Mouse (Mus musculus) heart, embryonic 10.5 days (tissue): Measurements from ENCODE around the gene Cope. TPM values are rescaled to one million over a fixed set of nuclear protein-coding genes. Genes with fewer than 3 reads are reported as not detected.
A peak's percentile ranks its signal among the peaks of the same experiment; 100 is the strongest.

Source experiments
- DNase-seq: peaks from one replicate; pipeline ENCODE4 v3.0.0-alpha.2; 2017; ENCODE audit warnings: low spot score
- H3K27ac ChIP-seq: fragments of 300-500 bp; sonication (generic); 2 replicates; pipeline ENCODE4 v1.5.1; 2016; ENCODE audit warnings: mild to moderate bottlenecking
- H3K27me3 ChIP-seq: fragments of 300-500 bp; sonication (generic); 2 replicates; pipeline ENCODE4 v1.6.1; 2016; ENCODE audit warnings: mild to moderate bottlenecking; ENCODE audit not compliant: poor library complexity, insufficient read depth, severe bottlenecking
- H3K36me3 ChIP-seq: fragments of 300-500 bp; sonication (generic); 2 replicates; pipeline ENCODE4 v1.6.1; 2016; ENCODE audit warnings: mild to moderate bottlenecking, moderate library complexity
- H3K4me1 ChIP-seq: fragments of 300-500 bp; sonication (generic); 2 replicates; pipeline ENCODE4 v1.6.1; 2016; ENCODE audit warnings: mild to moderate bottlenecking
- H3K4me3 ChIP-seq: fragments of 300-500 bp; sonication (generic); 2 replicates; pipeline ENCODE4 v1.5.1; 2016; ENCODE audit warnings: mild to moderate bottlenecking, moderate library complexity
- H3K9me3 ChIP-seq: fragments of 300-500 bp; sonication (generic); 2 replicates; pipeline ENCODE4 v1.6.1; 2016; ENCODE audit warnings: mild to moderate bottlenecking, moderate library complexity
- WGBS: fragments of 180-500 bp; shearing (Covaris S2); methylation state at CpG from one replicate; pipeline ENCODE4 v1.1.7; 2016; 5-methylcytosine and 5-hydroxymethylcytosine counted together
- polyA plus RNA-seq: library from polyadenylated mRNA; unstranded; fragments of >200 nt; fragmentation: Nextera tagmentation; extraction: Ambion mirVana; gene quantifications from 2 replicates; pipeline ENCODE4 v1.2.1, GENCODE M21; 2016

Gene Cope
- polyA plus RNA-seq, 1 experiment from 2014 or later = 398 TPM

DNA sequence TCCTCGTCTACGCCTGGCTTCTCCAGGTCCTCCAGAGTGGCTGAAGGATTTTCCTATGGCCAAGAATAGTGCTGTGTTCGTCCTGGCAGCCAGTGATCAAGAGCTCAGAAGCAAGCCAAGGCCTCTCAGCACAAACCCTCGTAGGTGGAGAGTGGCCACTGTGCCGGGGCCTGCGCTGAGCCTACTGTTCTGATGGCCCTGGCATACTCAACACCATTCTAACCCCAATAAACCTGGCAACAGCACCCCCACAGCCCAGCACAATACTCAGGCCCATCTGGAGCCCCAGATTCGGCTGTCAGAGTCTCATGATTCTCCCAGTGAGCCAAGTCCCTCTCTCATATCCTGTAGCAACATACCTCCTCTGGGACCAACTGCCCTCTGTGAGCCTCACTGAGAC, 38.3 kb downstream of the Cope start:
- DNase-seq = no peak

DNA sequence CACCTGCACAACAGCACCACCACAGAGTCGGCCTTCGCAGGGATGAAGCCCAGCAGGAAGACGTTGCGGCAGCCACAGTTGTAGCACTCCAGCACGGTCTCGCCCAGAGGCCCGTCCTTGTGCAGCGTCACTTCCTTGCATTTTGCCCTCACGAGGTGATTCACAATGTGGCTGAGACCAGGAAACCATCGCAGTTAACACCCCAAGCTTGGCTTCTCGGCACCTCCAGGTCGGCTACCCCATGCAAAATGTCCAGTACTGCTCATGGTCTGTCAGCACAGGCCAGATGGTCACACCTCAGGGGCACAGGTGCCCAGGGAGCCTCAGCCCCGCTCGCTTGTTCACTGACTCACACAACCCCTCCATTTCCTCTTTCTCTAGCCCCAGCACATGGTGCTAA, 39.7 kb downstream of the Cope start:
- Histone ChIP-seq H3K4me3 (no peak overlapping the region), H3K27ac (no peak overlapping the region), H3K4me1 (peaks cover 19% of the 10 kb centered on the region), H3K27me3 (no peaks in the 10 kb centered on the region), H3K9me3 (no peaks in the 10 kb centered on the region), H3K36me3 (peaks cover 83% of the 10 kb centered on the region)
- 90% methylated on average over 14 of the region's 14 CpGs for WGBS
- DNase-seq = no peak

More for the DNA sequence above, 38.3 kb downstream of the Cope start:
- Histone ChIP-seq H3K27ac (no peak overlapping the region), H3K36me3 (peaks cover 85% of the 10 kb centered on the region), H3K4me1 (peaks cover 16% of the 10 kb centered on the region), H3K4me3 (no peak overlapping the region), H3K9me3 (no peaks in the 10 kb centered on the region), H3K27me3 (no peaks in the 10 kb centered on the region)
- WGBS = 88% methylated on average over 7 of the region's 7 CpGs

DNA sequence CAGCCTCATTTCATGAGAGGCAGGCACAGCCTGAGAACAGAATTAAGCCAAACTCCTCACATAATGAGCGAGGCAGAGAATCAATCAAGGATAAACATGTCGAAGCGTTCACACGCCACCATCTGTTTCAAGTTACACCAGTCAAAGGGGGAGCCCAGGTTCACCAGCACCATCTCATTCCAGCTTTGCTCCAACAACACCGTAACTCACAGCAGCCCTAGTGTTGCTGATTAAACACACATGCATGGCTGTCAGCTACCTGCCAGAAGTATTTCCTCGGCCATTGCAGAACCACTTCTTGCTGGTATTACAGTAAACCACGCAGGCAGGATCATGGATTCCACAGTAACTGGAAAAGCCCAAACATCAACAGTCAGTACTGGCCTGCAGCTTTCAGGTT, 40.8 kb downstream of the Cope start:
- Histone ChIP-seq H3K36me3 (peaks cover 73% of the 10 kb centered on the region), H3K4me3 (no peak overlapping the region), H3K27me3 (no peaks in the 10 kb centered on the region), H3K4me1 (peaks cover 22% of the 10 kb centered on the region), H3K9me3 (no peaks in the 10 kb centered on the region), H3K27ac (no peak overlapping the region)
- WGBS = 93% methylated on average over 7 of the region's 7 CpGs
- no peak for DNase-seq

DNA sequence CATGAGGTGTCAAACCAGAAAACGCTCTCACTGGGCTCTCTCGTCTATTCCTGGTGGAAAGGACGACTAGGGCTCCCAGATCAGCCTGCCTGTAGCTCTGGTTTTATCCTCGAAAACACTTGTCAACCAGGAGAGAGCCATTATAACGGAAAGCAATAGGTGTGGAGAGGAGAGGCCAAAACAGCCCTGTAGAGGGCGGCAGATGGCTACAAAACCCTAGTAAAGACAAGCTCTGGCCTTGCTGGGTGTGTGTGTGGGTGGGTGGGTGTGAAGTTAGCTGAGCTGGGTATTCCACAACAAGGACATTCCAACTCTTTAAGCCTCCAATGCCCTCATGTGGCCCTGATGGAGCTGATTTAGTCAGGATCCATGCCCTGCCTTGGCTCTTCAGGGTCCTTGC, 41.4 kb downstream of the Cope start:
- 61% methylated on average over 6 of the region's 6 CpGs for WGBS
- DNase-seq = no peak

DNA sequence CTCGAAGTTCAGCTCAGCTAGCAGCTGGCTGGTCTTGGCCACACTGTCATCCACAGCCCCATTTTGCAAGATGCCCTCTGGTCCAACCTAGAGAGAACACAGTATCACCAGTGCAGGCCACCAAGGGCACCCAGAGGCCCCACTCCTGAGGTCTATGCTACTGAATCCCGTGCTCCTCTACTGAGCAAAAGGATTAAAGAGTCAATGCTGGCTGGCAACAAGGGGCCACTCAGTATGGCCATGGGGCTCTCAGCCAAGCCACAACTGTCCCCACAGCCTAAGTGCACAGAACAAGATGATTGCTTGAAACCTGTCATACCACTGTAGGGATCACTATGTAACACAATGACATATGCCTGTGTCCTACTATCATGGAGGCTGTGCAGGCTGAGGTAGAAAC, 42.0 kb downstream of the Cope start:
- Histone ChIP-seq H3K27ac (no peak overlapping the region), H3K36me3 (peaks cover 73% of the 10 kb centered on the region), H3K4me3 (no peak overlapping the region), H3K27me3 (no peaks in the 10 kb centered on the region), H3K4me1 (peaks cover 34% of the 10 kb centered on the region), H3K9me3 (no peaks in the 10 kb centered on the region)
- 87% methylated on average over 2 of the region's 2 CpGs for WGBS
- DNase-seq = no peak

More for the DNA sequence above, 41.4 kb downstream of the Cope start:
- Histone ChIP-seq H3K27me3 (no peaks in the 10 kb centered on the region), H3K9me3 (no peaks in the 10 kb centered on the region), H3K4me3 (no peak overlapping the region), H3K27ac (no peak overlapping the region), H3K4me1 (peaks cover 28% of the 10 kb centered on the region), H3K36me3 (peaks cover 73% of the 10 kb centered on the region)

DNA sequence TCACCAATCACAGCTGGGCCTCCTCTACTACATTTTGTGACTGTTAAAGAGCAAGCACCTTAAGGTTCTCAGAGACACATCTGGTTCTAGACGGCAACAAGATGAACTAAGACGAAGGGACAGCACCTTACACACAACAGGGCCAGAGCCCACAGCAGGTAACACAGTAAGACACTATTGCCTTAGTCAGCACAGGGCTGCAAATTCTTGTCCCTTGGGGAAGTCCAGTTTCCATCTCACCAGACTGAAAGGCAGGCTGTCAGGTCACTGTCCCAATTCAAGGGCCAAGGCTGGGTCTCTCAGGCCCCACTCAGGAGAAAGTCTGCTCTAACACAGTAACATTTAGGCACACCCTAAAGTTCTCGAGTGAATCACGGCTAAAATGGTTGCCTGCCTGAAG, 45.1 kb downstream of the Cope start:
- Histone ChIP-seq H3K4me3 (no peak overlapping the region), H3K4me1 (peaks cover 59% of the 10 kb centered on the region), H3K36me3 (peaks cover 58% of the 10 kb centered on the region), H3K27ac (no peak overlapping the region), H3K27me3 (no peaks in the 10 kb centered on the region), H3K9me3 (no peaks in the 10 kb centered on the region)
- WGBS = 86% methylated on average over 4 of the region's 4 CpGs
- no peak for DNase-seq

DNA sequence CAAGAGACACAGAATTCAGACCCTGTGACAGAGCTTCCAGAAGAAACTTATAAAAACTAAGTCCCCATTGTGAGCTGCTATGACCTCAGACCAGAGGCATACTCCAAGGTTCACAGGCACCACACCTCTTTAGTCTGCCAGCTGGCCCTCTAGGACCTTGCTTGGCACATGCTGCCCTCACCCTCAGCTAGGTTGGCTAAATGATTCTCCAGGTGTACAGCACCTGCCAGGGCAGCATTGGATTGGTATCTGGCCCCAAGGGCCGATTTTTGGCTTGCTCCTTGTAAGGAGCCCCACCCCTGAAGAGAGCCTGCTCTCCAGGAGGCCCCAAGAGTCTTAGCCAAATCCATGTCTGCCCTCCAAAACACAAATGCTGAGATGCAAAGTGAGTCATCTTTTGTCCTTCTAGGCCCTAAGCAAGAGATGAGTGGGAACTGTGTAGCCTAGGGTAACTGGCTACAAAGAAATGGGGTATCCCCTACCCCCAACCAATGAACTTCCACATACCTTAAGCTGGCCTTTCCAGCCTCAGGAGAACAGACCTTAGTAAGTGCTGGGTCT, 45.6 kb downstream of the Cope start:
- Histone ChIP-seq H3K9me3 (no peaks in the 10 kb centered on the region), H3K4me3 (0 out of 2 replicates have a peak overlapping the region, but pooled peaks have one; percentile 2), H3K27me3 (no peaks in the 10 kb centered on the region), H3K4me1 (peaks cover 62% of the 10 kb centered on the region), H3K36me3 (peaks cover 54% of the 10 kb centered on the region), H3K27ac (no peak overlapping the region)
- no peak for DNase-seq
- WGBS = 77% methylated on average over 1 of the region's 1 CpGs

DNA sequence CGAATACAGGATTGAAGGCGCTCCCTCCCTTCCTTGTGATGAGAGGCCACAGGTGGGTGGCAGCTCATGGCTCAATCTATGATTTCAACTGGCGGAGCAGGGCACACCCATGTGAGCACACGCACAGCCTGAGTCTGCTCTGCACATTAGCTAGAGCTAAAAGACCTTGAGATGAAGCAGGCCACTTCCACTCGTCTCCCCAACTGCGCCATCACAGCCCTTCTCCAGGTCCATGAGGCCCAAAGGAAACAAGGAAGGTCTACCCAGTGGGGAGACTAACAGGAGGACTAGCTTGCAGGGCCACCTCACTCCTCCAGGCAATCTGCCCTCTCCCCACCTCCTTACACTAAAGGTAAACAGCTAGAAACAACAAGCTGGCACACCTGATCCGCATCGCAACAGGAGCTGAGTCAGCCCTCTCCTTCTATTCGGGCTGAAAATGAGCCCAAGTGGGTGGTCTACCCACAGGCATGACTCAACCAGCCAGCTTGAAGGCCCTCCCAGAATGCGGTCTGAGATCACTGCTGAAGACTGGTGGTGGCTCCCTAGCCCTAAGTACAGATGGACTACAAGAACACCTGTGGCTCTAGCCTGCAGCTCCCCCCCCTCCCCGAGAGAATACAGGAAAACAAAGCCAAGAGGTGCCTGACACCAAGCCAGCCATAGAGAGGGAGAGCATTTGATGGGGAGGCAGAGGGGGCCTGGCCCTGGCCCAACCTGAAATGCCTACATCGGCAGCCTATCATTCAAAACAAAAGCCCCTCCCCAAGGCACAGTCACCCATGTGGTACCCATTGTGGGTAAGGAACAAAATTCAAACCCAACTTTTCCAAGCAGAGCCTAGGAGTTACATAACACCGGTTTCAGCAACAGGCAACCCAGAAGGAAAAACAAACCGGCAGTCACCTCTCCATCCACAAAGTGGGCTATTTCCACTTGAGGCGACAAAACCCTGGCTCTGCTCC, 49.0 kb downstream of the Cope start:
- H3K4me1 ChIP-seq = peaks cover 63% of the 10 kb centered on the region

DNA sequence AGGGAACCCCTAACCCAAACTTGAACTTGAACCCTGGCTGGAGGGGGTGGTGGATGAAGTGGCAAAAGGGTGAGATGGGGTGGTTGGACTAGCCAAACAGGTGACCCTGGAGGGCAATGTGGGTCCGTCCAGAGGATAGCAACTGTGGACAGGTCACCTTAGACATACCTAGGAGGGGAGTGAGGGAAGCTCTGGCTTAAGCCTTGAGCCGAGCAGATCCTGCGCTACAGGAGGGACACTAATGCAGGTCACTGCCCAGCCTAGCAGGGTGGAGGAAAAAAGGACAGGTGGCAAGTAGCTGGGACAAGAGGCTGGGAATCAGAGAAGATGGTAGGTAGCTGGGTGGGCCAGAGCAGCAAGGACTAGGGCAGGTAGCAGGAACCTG, 49.7 kb downstream of the Cope start:
- 29% methylated on average over 3 of the region's 3 CpGs for WGBS
- peak overlapping the region; percentile 97 for H3K27ac ChIP-seq
- peaks cover 29% of the 10 kb centered on the region for H3K36me3 ChIP-seq
- DNase-seq = no peak
- H3K4me3 ChIP-seq = peak overlapping the region; percentile 98
- H3K27me3 ChIP-seq = no peaks in the 10 kb centered on the region
- H3K4me1 ChIP-seq = peaks cover 60% of the 10 kb centered on the region
- H3K9me3 ChIP-seq = no peaks in the 10 kb centered on the region

More for the DNA sequence above, 49.0 kb downstream of the Cope start:
- Histone ChIP-seq H3K4me3 (peak overlapping the region; percentile 98), H3K27me3 (no peaks in the 10 kb centered on the region), H3K9me3 (no peaks in the 10 kb centered on the region), H3K36me3 (peaks cover 34% of the 10 kb centered on the region), H3K27ac (peak overlapping the region; percentile 97; the same call in 1 of the 2 replicates)
- WGBS = 60% methylated on average over 15 of the region's 15 CpGs
- no peak for DNase-seq

DNA sequence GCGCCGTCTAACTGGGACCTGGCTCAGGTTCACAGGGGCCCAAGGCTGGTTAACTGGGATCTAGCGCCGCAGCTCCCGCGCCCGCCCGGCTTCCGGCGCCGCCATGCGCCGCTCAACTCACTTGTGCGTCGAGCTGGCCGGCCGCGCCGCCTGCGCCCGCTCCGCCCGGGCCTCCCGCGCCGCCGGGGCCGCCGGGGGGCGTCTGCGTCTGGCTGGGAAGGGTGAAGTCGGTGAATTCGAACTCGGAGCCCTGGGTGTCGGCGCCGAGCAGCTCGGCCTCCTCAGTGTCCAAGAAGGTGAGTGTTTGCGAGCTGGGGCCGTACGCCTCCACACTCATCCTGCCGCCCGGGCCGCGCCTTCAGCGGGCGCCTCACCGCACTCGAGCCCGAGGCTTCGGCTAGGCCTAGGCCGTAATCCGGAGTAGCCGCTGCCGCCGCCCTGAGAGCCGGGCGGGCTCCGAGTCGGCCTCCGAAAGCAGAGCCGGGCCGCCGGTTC, 50.4 kb downstream of the Cope start:
- Histone ChIP-seq H3K4me3 (peak overlapping the region; percentile 98), H3K4me1 (peaks cover 60% of the 10 kb centered on the region), H3K9me3 (no peaks in the 10 kb centered on the region), H3K36me3 (peaks cover 29% of the 10 kb centered on the region), H3K27me3 (peaks cover 3% of the 10 kb centered on the region; the same call in 1 of the 2 replicates), H3K27ac (peak overlapping the region; percentile 97)
- WGBS = under 1% methylated on average over 64 of the region's 64 CpGs
- no peak for DNase-seq

DNA sequence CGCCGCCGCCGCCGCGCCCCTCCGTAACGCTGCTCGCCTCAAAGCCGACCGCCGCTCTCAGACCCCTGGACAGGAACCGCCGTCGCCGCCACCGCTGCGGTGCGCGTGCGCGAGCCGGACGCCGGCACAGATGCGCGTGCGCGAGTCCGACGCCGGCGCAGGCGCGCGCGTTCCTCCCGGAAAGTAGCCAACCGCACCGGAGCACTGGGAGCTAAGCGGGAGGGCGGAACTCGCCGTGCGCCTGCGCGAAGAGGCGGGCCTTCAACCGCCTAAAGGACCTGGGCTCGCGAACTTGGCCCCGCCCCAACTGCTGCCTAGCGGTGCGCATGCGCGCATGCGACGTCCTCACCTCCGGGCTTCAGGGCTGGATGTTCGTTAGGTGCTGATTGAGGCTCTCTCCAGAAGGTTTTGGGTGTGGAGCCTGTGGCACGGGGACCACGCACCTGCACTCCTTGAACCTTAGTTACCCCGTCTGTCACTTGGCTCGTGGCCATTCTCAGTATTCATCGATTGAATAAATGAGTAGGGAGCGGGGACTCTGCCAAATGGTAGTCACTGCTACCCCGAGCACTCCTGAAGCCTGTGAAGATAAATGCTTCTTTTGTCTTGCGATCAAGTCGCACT, 51.0 kb downstream of the Cope start, which contains the start of gene Upf1:
Upf1 (minus strand) TSS at position 85 of the 624 bp plus-strand sequence.
- H3K4me1 ChIP-seq = peaks cover 55% of the 10 kb centered on the region

DNA sequence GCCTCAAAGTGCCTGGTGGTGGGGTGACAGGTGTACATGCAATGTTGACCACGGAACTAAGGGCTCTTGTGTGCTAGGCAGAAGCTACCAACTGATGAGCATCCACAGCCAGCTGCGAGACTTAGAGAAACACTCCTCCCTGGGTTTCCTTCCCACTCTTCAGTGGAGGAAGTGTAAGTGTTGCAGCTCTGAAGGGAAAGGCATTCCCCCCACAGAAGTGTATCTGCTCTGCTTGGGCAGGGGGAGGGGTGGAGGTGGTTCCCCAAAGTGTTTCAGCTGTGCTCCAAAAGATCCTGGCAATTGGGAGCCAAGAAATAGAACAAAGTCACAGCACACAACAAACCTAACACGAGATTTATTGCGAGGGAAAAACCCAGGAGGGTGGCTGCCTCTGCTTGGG, 51.7 kb downstream of the Cope start:
- peaks cover 19% of the 10 kb centered on the region for H3K36me3 ChIP-seq
- H3K4me1 ChIP-seq = peaks cover 48% of the 10 kb centered on the region
- H3K27me3 ChIP-seq = peaks cover 12% of the 10 kb centered on the region; the same call in 1 of the 2 replicates
- 57% methylated on average over 4 of the region's 4 CpGs for WGBS
- no peaks in the 10 kb centered on the region for H3K9me3 ChIP-seq
- DNase-seq = no peak
- peak overlapping the region; percentile 97 for H3K27ac ChIP-seq
- peak overlapping the region; percentile 98 for H3K4me3 ChIP-seq

More for the DNA sequence above, 51.0 kb downstream of the Cope start, which contains the start of gene Upf1:
- no peaks in the 10 kb centered on the region for H3K9me3 ChIP-seq
- WGBS = 1% methylated on average over 60 of the region's 69 CpGs
- H3K27me3 ChIP-seq = peaks cover 6% of the 10 kb centered on the region; the same call in 1 of the 2 replicates
- peak within 1 kb of the TSS; percentile 97 for H3K27ac ChIP-seq
- H3K36me3 ChIP-seq = peaks cover 26% of the 10 kb centered on the region
- DNase-seq = peak; percentile 99
- H3K4me3 ChIP-seq = peak within 1 kb of the TSS; percentile 98
